Mouse (Mus musculus): ENCODE measurements around the gene Fam110a. TPM values are rescaled to one million over a fixed set of nuclear protein-coding genes. Genes with fewer than 3 reads are reported as not detected.

Fam110a gene
- polyA plus RNA-seq, 1 experiment from 2014 or later, result 34.0 TPM

DNA sequence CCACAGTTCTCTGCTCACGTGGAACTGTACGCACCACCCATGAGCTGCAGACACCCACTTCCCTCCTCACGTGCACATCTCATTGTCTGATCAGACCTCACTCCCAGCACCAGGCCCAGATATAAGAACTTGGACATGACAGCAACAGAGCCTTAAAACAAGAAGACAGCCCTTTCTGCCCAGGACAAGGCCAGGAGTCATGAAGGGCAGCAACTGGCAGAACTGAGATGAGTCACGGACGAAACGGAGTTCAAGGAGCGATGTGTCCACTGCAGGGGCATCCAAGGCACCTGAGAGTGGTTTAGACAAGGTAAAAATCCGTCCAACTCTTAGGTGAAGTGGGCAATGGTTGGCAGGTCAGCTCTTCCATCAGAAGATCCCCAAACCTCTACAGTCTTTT is 26.4 kb downstream of the Fam110a start:
- no peak for ATAC-seq (ENCODE audit: low read depth)
- H3K9ac ChIP-seq (ENCODE audit: low read length), result no peak overlapping the region
- no peaks in the 10 kb centered on the region for H3K27me3 ChIP-seq (ENCODE audit: control insufficient read depth, insufficient read depth, low read depth, low read length)
- H3K4me2 ChIP-seq (ENCODE audit: low read depth, low read length), result no peak overlapping the region
- WGBS, result 80% methylated on average over 8 of the region's 8 CpGs
- H3K4me1 ChIP-seq (replicated peaks; ENCODE audit: control insufficient read depth, insufficient read depth, low read length), result no peaks in the 10 kb centered on the region
- H3K9me3 ChIP-seq (ENCODE audit: control insufficient read depth, low read length), result no peaks in the 10 kb centered on the region
- no peak overlapping the region for H3K4me3 ChIP-seq (ENCODE audit: low read length)
- no peak overlapping the region for H3K27ac ChIP-seq (ENCODE audit: low read length)
- no peaks in the 10 kb centered on the region for H3K36me3 ChIP-seq (ENCODE audit: control insufficient read depth, insufficient read depth, low read length)

DNA sequence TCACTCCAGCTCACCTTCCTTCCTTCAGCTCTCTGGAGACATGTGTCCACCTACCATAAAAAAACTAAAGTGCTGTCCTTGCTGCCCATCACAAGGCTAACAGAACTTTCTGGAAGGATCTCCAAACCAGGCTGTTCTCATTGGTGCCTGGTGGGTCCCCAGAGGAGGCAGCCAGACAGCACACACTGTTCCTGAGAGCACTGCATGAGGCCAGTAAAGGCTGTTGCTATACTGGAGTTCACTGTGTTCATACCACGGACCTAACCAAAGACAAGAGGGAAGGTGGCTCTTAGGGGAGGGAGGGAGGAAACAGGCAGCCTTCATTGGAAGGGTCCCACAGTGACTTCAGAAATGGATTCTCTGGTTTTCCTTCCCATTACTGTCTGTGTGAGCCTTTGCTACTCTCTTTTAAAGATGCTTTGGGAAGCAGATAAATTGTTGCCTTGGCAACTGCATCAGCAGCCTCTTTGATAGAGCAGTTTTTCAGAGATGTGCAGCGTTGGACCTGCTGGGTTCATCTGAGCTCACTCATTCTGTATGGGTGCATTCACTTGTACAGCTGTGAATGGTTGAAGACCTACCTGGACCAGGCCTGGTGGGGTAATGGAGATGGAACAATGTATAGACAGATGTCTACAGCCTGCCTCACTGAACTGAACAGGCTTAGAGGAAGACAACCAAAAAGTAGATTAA is 30.8 kb downstream of the Fam110a start:
- no peak for ATAC-seq (ENCODE audit: low read depth)
- Histone ChIP-seq H3K27me3 (ENCODE audit: control insufficient read depth, insufficient read depth, low read depth, low read length) (no peaks in the 10 kb centered on the region), H3K9me3 (ENCODE audit: control insufficient read depth, low read length) (no peaks in the 10 kb centered on the region), H3K4me1 (replicated peaks; ENCODE audit: control insufficient read depth, insufficient read depth, low read length) (no peaks in the 10 kb centered on the region), H3K9ac (ENCODE audit: low read length) (no peak overlapping the region), H3K4me3 (ENCODE audit: low read length) (no peak overlapping the region), H3K4me2 (ENCODE audit: low read depth, low read length) (no peak overlapping the region), H3K27ac (ENCODE audit: low read length) (no peak overlapping the region), H3K36me3 (ENCODE audit: control insufficient read depth, insufficient read depth, low read length) (no peaks in the 10 kb centered on the region)
- WGBS, result 63% methylated on average over 2 of the region's 2 CpGs

DNA sequence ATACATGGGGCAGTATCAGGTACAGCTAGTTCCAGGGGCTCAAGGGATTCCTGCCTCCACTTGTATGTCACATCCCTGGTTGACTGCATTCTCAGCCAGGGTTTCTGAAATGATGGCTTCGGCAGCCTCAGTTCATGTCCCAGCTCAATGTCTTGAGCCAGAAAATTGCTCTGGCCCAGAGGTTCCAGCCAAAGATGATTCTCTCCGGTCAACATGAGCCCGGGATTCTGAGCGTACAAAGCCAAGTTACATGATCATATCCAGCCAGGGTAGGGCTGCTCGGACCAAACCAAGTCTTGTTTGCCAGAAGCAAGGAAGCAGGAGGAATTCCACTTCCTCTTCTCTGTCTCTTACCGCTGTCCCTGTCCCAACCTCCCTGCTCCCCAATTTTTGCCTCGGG is 31.7 kb downstream of the Fam110a start:
- 76% methylated on average over 7 of the region's 7 CpGs for WGBS
- Histone ChIP-seq H3K36me3 (ENCODE audit: control insufficient read depth, insufficient read depth, low read length) (no peaks in the 10 kb centered on the region), H3K4me3 (ENCODE audit: low read length) (no peak overlapping the region), H3K9ac (ENCODE audit: low read length) (no peak overlapping the region), H3K27ac (ENCODE audit: low read length) (no peak overlapping the region), H3K9me3 (ENCODE audit: control insufficient read depth, low read length) (no peaks in the 10 kb centered on the region), H3K4me1 (replicated peaks; ENCODE audit: control insufficient read depth, insufficient read depth, low read length) (no peaks in the 10 kb centered on the region), H3K27me3 (ENCODE audit: control insufficient read depth, insufficient read depth, low read depth, low read length) (no peaks in the 10 kb centered on the region), H3K4me2 (ENCODE audit: low read depth, low read length) (no peak overlapping the region)
- ATAC-seq (ENCODE audit: low read depth), result no peak

DNA sequence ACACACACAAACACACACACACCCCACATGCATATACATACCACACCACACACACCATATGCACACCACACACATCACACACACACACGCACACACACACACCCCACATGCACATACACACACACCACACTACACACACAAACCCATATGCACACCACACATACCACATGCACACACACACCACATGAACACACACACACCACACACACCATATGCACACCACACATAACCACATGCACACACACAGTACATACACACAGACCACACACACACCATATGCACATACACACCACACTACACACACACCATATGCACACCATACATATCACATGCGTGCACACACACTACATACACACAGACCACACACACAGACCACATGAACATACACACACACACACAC is 32.4 kb downstream of the Fam110a start:
- WGBS, result 88% methylated on average over 2 of the region's 2 CpGs
- ATAC-seq (ENCODE audit: low read depth), result no peak
- Histone ChIP-seq H3K9me3 (ENCODE audit: control insufficient read depth, low read length) (no peaks in the 10 kb centered on the region), H3K4me1 (replicated peaks; ENCODE audit: control insufficient read depth, insufficient read depth, low read length) (no peaks in the 10 kb centered on the region), H3K9ac (ENCODE audit: low read length) (no peak overlapping the region), H3K4me2 (ENCODE audit: low read depth, low read length) (no peak overlapping the region), H3K36me3 (ENCODE audit: control insufficient read depth, insufficient read depth, low read length) (no peaks in the 10 kb centered on the region), H3K4me3 (ENCODE audit: low read length) (no peak overlapping the region), H3K27me3 (ENCODE audit: control insufficient read depth, insufficient read depth, low read depth, low read length) (no peaks in the 10 kb centered on the region), H3K27ac (ENCODE audit: low read length) (no peak overlapping the region)

DNA sequence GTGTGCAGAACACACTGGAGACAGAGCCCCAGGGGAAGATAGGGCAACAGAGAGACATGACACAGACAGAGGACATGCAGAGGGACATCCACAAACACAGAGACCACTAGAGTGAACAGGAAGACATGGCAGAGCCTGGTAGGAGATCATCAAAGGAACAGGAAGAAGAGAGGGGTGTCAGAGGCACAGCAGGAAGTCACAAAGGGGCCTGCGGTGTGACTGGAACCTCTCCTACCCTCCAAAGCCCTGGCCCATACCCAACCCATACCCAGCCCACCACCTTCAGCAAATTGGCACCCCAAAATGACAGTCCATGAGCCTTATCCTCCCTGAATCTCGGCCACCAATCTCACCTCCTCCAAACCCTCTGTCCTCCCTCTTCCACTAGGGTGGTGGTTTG is 35.9 kb downstream of the Fam110a start:
- no peak overlapping the region for H3K4me2 ChIP-seq (ENCODE audit: low read depth, low read length)
- ATAC-seq (ENCODE audit: low read depth), result no peak
- H3K9ac ChIP-seq (ENCODE audit: low read length), result no peak overlapping the region
- no peaks in the 10 kb centered on the region; the same call in 1 of the 2 replicates for H3K4me1 ChIP-seq (replicated peaks; ENCODE audit: control insufficient read depth, insufficient read depth, low read length)
- H3K27ac ChIP-seq (ENCODE audit: low read length), result no peak overlapping the region
- no peaks in the 10 kb centered on the region for H3K9me3 ChIP-seq (ENCODE audit: control insufficient read depth, low read length)
- H3K4me3 ChIP-seq (ENCODE audit: low read length), result no peak overlapping the region
- no peaks in the 10 kb centered on the region for H3K36me3 ChIP-seq (ENCODE audit: control insufficient read depth, insufficient read depth, low read length)
- 48% methylated on average over 2 of the region's 2 CpGs for WGBS
- H3K27me3 ChIP-seq (ENCODE audit: control insufficient read depth, insufficient read depth, low read depth, low read length), result no peaks in the 10 kb centered on the region

DNA sequence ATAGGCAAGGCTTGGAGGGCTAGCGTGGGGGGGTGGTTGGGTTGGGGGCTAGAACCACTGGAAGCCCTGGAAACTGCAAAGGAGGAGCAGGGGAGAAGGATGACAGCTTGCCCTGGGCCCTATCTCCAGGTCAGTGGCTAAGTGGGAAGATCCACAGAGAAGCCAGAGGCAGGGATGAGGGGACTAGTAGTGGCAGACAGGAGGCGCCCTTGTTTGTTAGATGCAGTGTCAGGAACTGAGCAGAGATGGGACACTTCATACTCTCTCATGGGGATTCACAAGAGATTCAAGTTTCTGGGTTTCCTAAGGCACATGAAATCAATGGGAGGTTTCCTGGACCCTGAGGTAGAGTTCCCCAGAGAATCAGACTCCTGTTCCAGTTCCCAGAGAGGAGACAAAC is 38.8 kb downstream of the Fam110a start:
- 26% methylated on average over 2 of the region's 2 CpGs for WGBS
- ATAC-seq (ENCODE audit: low read depth), result no peak
- Histone ChIP-seq H3K36me3 (ENCODE audit: control insufficient read depth, insufficient read depth, low read length) (no peaks in the 10 kb centered on the region), H3K9me3 (ENCODE audit: control insufficient read depth, low read length) (no peaks in the 10 kb centered on the region), H3K27me3 (ENCODE audit: control insufficient read depth, insufficient read depth, low read depth, low read length) (no peaks in the 10 kb centered on the region), H3K9ac (ENCODE audit: low read length) (no peak overlapping the region), H3K4me1 (replicated peaks; ENCODE audit: control insufficient read depth, insufficient read depth, low read length) (peaks cover 9% of the 10 kb centered on the region), H3K4me3 (ENCODE audit: low read length) (no peak overlapping the region), H3K4me2 (ENCODE audit: low read depth, low read length) (no peak overlapping the region), H3K27ac (ENCODE audit: low read length) (no peak overlapping the region)

DNA sequence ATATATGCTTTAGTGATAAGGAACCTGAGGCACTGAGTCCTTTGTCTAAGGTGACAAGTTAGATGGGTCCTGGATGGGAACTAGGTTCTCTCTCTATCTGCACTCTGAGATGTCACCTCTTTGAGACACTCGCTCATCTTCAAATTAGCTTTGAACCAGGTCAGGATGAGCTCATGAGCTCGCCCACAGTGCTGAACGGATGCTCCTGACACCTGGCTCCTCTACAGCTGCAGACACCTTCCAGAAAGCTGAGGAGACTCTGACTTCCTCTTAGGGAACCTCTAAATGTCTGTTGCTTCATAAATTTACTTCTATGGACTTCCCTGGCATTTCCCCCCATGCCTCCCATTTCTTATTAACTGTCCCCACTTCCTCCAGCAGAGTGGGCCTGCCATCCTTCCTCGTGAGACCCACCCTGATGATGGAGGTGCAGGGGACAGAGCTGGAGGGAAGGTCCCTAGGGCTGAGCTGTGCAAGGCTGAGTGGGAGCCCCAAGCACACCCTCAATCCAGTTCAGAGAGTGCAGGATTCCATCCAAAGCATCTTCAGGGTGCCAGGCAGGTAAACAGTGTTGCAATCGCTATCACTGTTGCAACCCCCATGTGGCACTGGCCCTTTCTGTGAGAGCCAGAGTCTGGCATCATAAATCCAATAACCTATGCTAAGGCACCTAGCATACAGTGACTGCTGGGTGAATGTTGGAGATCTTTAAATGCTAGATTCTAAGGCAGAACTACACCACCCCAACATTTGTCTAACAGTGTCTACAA is 40.2 kb downstream of the Fam110a start:
- Histone ChIP-seq H3K9ac (ENCODE audit: low read length) (no peak overlapping the region), H3K4me2 (ENCODE audit: low read depth, low read length) (no peak overlapping the region), H3K36me3 (ENCODE audit: control insufficient read depth, insufficient read depth, low read length) (no peaks in the 10 kb centered on the region), H3K27me3 (ENCODE audit: control insufficient read depth, insufficient read depth, low read depth, low read length) (no peaks in the 10 kb centered on the region), H3K4me1 (replicated peaks; ENCODE audit: control insufficient read depth, insufficient read depth, low read length) (peaks cover 9% of the 10 kb centered on the region), H3K9me3 (ENCODE audit: control insufficient read depth, low read length) (no peaks in the 10 kb centered on the region), H3K27ac (ENCODE audit: low read length) (no peak overlapping the region), H3K4me3 (ENCODE audit: low read length) (no peak overlapping the region)
- 61% methylated on average over 5 of the region's 5 CpGs for WGBS
- no peak for ATAC-seq (ENCODE audit: low read depth)

DNA sequence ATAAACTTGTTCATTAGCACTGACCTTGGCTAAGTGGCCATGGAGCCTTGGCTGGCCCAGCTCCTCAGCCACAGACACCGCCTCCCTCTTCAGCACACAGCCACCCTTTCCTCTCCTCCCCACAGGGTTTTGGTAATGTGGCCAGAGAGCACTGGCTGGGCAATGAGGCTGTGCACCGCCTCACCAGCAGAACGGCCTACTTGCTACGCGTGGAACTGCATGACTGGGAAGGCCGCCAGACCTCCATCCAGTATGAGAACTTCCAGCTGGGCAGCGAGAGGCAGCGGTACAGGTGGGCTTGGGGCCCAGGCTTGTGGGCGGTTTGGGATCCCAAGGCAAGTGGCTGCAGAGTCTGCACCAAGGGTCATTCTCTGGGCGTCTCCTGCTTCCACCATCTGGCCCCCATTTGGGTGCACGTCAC is 41.2 kb downstream of the Fam110a start:
- WGBS, result 33% methylated on average over 11 of the region's 11 CpGs
- Histone ChIP-seq H3K4me3 (ENCODE audit: low read length) (no peak overlapping the region), H3K9ac (ENCODE audit: low read length) (no peak overlapping the region), H3K4me1 (replicated peaks; ENCODE audit: control insufficient read depth, insufficient read depth, low read length) (peaks cover 9% of the 10 kb centered on the region), H3K27ac (ENCODE audit: low read length) (no peak overlapping the region), H3K36me3 (ENCODE audit: control insufficient read depth, insufficient read depth, low read length) (no peaks in the 10 kb centered on the region), H3K27me3 (ENCODE audit: control insufficient read depth, insufficient read depth, low read depth, low read length) (no peaks in the 10 kb centered on the region), H3K9me3 (ENCODE audit: control insufficient read depth, low read length) (no peaks in the 10 kb centered on the region), H3K4me2 (ENCODE audit: low read depth, low read length) (no peak overlapping the region)
- ATAC-seq (ENCODE audit: low read depth), result peak; percentile 64; the same call in 1 of the 2 replicates

DNA sequence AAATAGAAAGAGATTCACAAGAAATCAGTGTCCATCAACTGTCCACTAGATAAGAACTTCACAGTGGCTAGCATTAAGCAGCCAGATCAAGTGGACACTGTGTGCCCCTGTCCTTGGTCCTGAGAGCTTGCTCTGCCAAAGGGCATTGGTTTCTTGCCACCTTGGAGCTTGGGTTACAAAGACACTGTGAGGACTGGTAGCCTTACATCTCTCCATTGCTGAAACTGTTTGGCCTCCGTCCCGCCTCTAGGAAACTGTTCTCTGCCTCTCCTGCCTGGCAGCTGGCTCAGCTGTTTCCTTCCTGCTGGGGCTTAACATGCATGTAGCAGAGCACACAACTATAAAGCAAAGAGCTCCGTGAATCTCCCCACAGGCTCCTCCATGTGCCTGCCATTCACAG is 42.1 kb downstream of the Fam110a start:
- 27% methylated on average over 3 of the region's 3 CpGs for WGBS
- Histone ChIP-seq H3K9me3 (ENCODE audit: control insufficient read depth, low read length) (no peaks in the 10 kb centered on the region), H3K27ac (ENCODE audit: low read length) (no peak overlapping the region), H3K4me1 (replicated peaks; ENCODE audit: control insufficient read depth, insufficient read depth, low read length) (peaks cover 9% of the 10 kb centered on the region), H3K27me3 (ENCODE audit: control insufficient read depth, insufficient read depth, low read depth, low read length) (no peaks in the 10 kb centered on the region), H3K4me3 (ENCODE audit: low read length) (no peak overlapping the region), H3K4me2 (ENCODE audit: low read depth, low read length) (no peak overlapping the region), H3K36me3 (ENCODE audit: control insufficient read depth, insufficient read depth, low read length) (no peaks in the 10 kb centered on the region), H3K9ac (ENCODE audit: low read length) (no peak overlapping the region)
- no peak for ATAC-seq (ENCODE audit: low read depth)
